In the genomic region with DNA sequence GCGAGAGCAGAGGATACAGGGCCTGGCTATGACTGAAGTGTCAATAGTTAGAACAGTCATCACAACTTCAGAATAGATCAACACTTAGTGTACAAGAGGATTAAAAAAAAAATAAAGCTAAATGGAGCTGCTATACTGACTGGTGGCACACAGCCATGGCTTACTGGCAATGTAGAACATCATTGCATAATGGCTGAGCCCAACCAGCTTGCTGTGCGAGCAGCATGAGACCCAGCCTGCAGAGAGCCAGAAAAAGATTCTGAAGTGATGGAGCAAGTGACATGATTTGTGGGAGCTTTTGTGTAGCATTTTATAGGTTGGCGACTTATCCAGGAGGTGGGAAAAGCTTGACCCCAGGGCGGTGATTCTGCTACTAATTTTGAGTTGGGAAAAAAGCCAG, we compare ENCODE assay signal across 8 mouse cellular contexts.
DNase-seq lines count a peak whose midpoint lies in the region; ATAC-seq lines count a peak whose summit lies in the region.

No protein-coding gene starts in this region.

- no peaks in the 10 kb centered on the region for H3K4me1 ChIP-seq in midbrain, embryonic 16.5 days (ENCODE audit: control insufficient read depth, insufficient read depth, low read length)
- no peaks in the 10 kb centered on the region for H3K4me1 ChIP-seq in midbrain, embryonic 11.5 days (ENCODE audit: control insufficient read depth, insufficient read depth, low read length)
- H3K4me1 ChIP-seq in heart, embryonic 10.5 days: 0 out of 2 replicates have a peak, but pooled peaks cover 5% of the 10 kb centered on the region
- no peaks in the 10 kb centered on the region for H3K4me1 ChIP-seq in midbrain, embryonic 13.5 days (replicated peaks)

- WGBS in midbrain, embryonic 16.5 days: 48% methylated on average over 4 of the region's 4 CpGs
- 71% methylated on average over 4 of the region's 4 CpGs for WGBS in midbrain, embryonic 11.5 days
- 73% methylated on average over 4 of the region's 4 CpGs for WGBS in heart, embryonic 10.5 days
- 65% methylated on average over 4 of the region's 4 CpGs for WGBS in midbrain, embryonic 13.5 days

- no peak overlapping the region for H3K4me3 ChIP-seq in midbrain, embryonic 16.5 days (ENCODE audit: low read depth, low read length)
- no peak overlapping the region for H3K4me3 ChIP-seq in midbrain, embryonic 11.5 days (ENCODE audit: low read depth, low read length)
- H3K4me3 ChIP-seq in heart, embryonic 10.5 days: no peak overlapping the region
- H3K4me3 ChIP-seq in midbrain, embryonic 13.5 days (replicated peaks): no peak overlapping the region

- peak; percentile 9 for DNase-seq in cerebellum, adult 11-12 months
- no peak for DNase-seq in cerebellum, postnatal 4 days (ENCODE audit: low spot score in 2 of 2)
- no peak for DNase-seq in midbrain, embryonic 11.5 days (ENCODE audit: low spot score, missing footprints)
- no peak for DNase-seq in heart, embryonic 10.5 days (ENCODE audit: low spot score)
- peak; percentile 51 to 72 for DNase-seq in left cerebral cortex, postnatal 14 days (ENCODE audit: low spot score in 2 of 2)
- DNase-seq in right cerebral cortex, postnatal 36 days (ENCODE audit: low spot score in 2 of 2): peak; percentile 23 to 29

- ATAC-seq in midbrain, embryonic 16.5 days: 0 out of 2 replicates have a peak, but pooled peaks have one; percentile 58
- ATAC-seq in midbrain, embryonic 11.5 days (ENCODE audit: low FRiP score): no peak
- no peak for ATAC-seq in midbrain, embryonic 13.5 days

- no peak overlapping the region for H3K9ac ChIP-seq in midbrain, embryonic 16.5 days (ENCODE audit: low read depth, low read length)
- no peak overlapping the region for H3K9ac ChIP-seq in midbrain, embryonic 11.5 days (ENCODE audit: low read length)
- H3K9ac ChIP-seq in midbrain, embryonic 13.5 days (replicated peaks): no peak overlapping the region

- H3K27me3 ChIP-seq in midbrain, embryonic 16.5 days (ENCODE audit: control insufficient read depth, insufficient read depth, low read depth, low read length): no peaks in the 10 kb centered on the region
- no peaks in the 10 kb centered on the region for H3K27me3 ChIP-seq in midbrain, embryonic 11.5 days (ENCODE audit: control insufficient read depth, insufficient read depth, low read length)
- H3K27me3 ChIP-seq in heart, embryonic 10.5 days (ENCODE audit: insufficient read depth, poor library complexity, severe bottlenecking): no peaks in the 10 kb centered on the region
- no peaks in the 10 kb centered on the region for H3K27me3 ChIP-seq in midbrain, embryonic 13.5 days

- no peaks in the 10 kb centered on the region for H3K36me3 ChIP-seq in midbrain, embryonic 16.5 days (ENCODE audit: control insufficient read depth, insufficient read depth, low read length)
- H3K36me3 ChIP-seq in midbrain, embryonic 11.5 days (ENCODE audit: control insufficient read depth, insufficient read depth, low read length): no peaks in the 10 kb centered on the region
- no peaks in the 10 kb centered on the region for H3K36me3 ChIP-seq in heart, embryonic 10.5 days
- H3K36me3 ChIP-seq in midbrain, embryonic 13.5 days: no peaks in the 10 kb centered on the region

- intact Hi-C loops in left cerebral cortex, postnatal 14 days (cut with DNase I): no loop called here

- no peak overlapping the region for H3K27ac ChIP-seq in midbrain, embryonic 16.5 days (ENCODE audit: low read length)
- H3K27ac ChIP-seq in midbrain, embryonic 11.5 days (ENCODE audit: low read depth, low read length): no peak overlapping the region
- H3K27ac ChIP-seq in heart, embryonic 10.5 days: peak overlapping the region; percentile 6; the same call in 1 of the 2 replicates
- no peak overlapping the region for H3K27ac ChIP-seq in midbrain, embryonic 13.5 days

- no peak overlapping the region for H3K4me2 ChIP-seq in midbrain, embryonic 16.5 days (ENCODE audit: low read length)
- no peak overlapping the region for H3K4me2 ChIP-seq in midbrain, embryonic 11.5 days
- H3K4me2 ChIP-seq in midbrain, embryonic 13.5 days (replicated peaks): no peak overlapping the region

- no peaks in the 10 kb centered on the region for H3K9me3 ChIP-seq in midbrain, embryonic 16.5 days (replicated peaks; ENCODE audit: control insufficient read depth, low read length, poor library complexity, severe bottlenecking)
- no peaks in the 10 kb centered on the region for H3K9me3 ChIP-seq in midbrain, embryonic 11.5 days (ENCODE audit: control insufficient read depth, low read length)
- no peaks in the 10 kb centered on the region for H3K9me3 ChIP-seq in heart, embryonic 10.5 days
- H3K9me3 ChIP-seq in midbrain, embryonic 13.5 days: no peaks in the 10 kb centered on the region

Comparison
In these comparisons a context has a peak if more than half of its experiments do, and no peak if none do; other contexts are left out.
1. DNase-seq: peak in cerebellum, adult 11-12 months (single experiment), left cerebral cortex, postnatal 14 days (2 of 2) and right cerebral cortex, postnatal 36 days (2 of 2); none in cerebellum, postnatal 4 days (0 of 2), midbrain, embryonic 11.5 days (single experiment) and heart, embryonic 10.5 days (single experiment).